Mouse (Mus musculus) left cerebral cortex, postnatal 14 days (tissue): ENCODE data around the gene Eif4a1. TPM values are rescaled to one million over a fixed set of nuclear protein-coding genes. Genes with fewer than 3 reads are reported as not detected.

Experiments used
- DNase-seq, 2 experiments: peaks; one replicate each; pipeline ENCODE4 v3.0.0; 2021 to 2022; ENCODE audit warnings: low spot score in 2 of 2, mixed read lengths in 1 of 2
- intact Hi-C: fragments of 180-260 bp; cut with DNase I; formaldehyde crosslinking; loops from one replicate; pipeline ENCODE4 v1.15.1; 2025
- long read RNA-seq, 2 experiments: library from polyadenylated mRNA; stranded (forward); transcript quantifications; one replicate each; pipeline ENCODE4 v2.0.0; 2021
- total RNA-seq, 2 experiments: library from RNA; stranded (reverse); gene quantifications; 2 replicates each; pipeline ENCODE4 v1.2.3; 2021

The Eif4a1 gene
- total RNA-seq: 100 to 1,000 TPM; 368 to 371 TPM
- long read RNA-seq, experiment 1, transcript Eif4a1-213 (11 exons, 1,774 nt): major isoform, 117 of 147 reads
- long read RNA-seq, experiment 1, partial matches to known transcripts: 18 of 147 reads
- long read RNA-seq, experiment 1, other reads (novel, unspliced or antisense): 12 of 147 reads
- long read RNA-seq, experiment 2, transcript Eif4a1-213 (11 exons, 1,774 nt): major isoform, 94 of 123 reads
- long read RNA-seq, experiment 2, partial matches to known transcripts: 17 of 123 reads
- long read RNA-seq, experiment 2, other reads (novel, unspliced or antisense): 11 of 123 reads

GRCm38 (mm10) chr11:69672211-69672706 is at the start of gene Eif4a1:
Eif4a1 (minus strand) TSS chr11:69672423.
- intact Hi-C loops: loop anchor here (5.0 kb wide), 1 partner anchor 240 kb away; the partner anchor contains the start of gene Gps2
- DNase-seq: peak; percentile 100

GRCm38 (mm10) chr11:69720852-69721251 is 48.6 kb upstream of the Eif4a1 start:
- no peak for DNase-seq
- intact Hi-C loops: no loop called here

GRCm38 (mm10) chr11:69719423-69719822 is 47.2 kb upstream of the Eif4a1 start:
- DNase-seq: no peak
- intact Hi-C loops: no loop called here

- intact Hi-C loops: no loop called here
- DNase-seq: no peak
Observed at GRCm38 (mm10) chr11:69718661-69719060, 46.4 kb upstream of the Eif4a1 start.

GRCm38 (mm10) chr11:69716953-69717352 is 44.7 kb upstream of the Eif4a1 start:
- intact Hi-C loops: no loop called here

GRCm38 (mm10) chr11:69715929-69716328 is 43.7 kb upstream of the Eif4a1 start:
- intact Hi-C loops: no loop called here
- peak in 1 of 2 experiments; percentile 29 for DNase-seq

More at GRCm38 (mm10) chr11:69716953-69717352, 44.7 kb upstream of the Eif4a1 start:
- DNase-seq: no peak

- intact Hi-C loops: no loop called here
Observed at GRCm38 (mm10) chr11:69715482-69715881, 43.3 kb upstream of the Eif4a1 start.

GRCm38 (mm10) chr11:69714636-69715329 is 42.6 kb upstream of the Eif4a1 start:
- no peak for DNase-seq
- intact Hi-C loops: no loop called here

More at GRCm38 (mm10) chr11:69715482-69715881, 43.3 kb upstream of the Eif4a1 start:
- DNase-seq: peak; percentile 15 to 20

GRCm38 (mm10) chr11:69712954-69713672 is 40.9 kb upstream of the Eif4a1 start:
- intact Hi-C loops: no loop called here
- DNase-seq: no peak

- intact Hi-C loops: no loop called here
- DNase-seq: no peak
Observed at GRCm38 (mm10) chr11:69711082-69711481, 38.9 kb upstream of the Eif4a1 start.

GRCm38 (mm10) chr11:69710470-69710869 is 38.2 kb upstream of the Eif4a1 start:
- intact Hi-C loops: no loop called here
- DNase-seq: no peak

- DNase-seq: no peak
- intact Hi-C loops: no loop called here
Observed at GRCm38 (mm10) chr11:69709554-69710446, 37.6 kb upstream of the Eif4a1 start.

GRCm38 (mm10) chr11:69708614-69709265 is 36.5 kb upstream of the Eif4a1 start:
- intact Hi-C loops: no loop called here
- no peak for DNase-seq

GRCm38 (mm10) chr11:69707873-69708381 is 35.7 kb upstream of the Eif4a1 start:
- no peak for DNase-seq
- intact Hi-C loops: no loop called here

GRCm38 (mm10) chr11:69707480-69707847 is 35.2 kb upstream of the Eif4a1 start:
- intact Hi-C loops: no loop called here
- DNase-seq: no peak

GRCm38 (mm10) chr11:69706775-69707479 is 34.7 kb upstream of the Eif4a1 start:
- intact Hi-C loops: no loop called here
- DNase-seq: no peak

- intact Hi-C loops: no loop called here
- no peak for DNase-seq
Observed at GRCm38 (mm10) chr11:69704613-69705010, 32.4 kb upstream of the Eif4a1 start.
